Mouse (Mus musculus): ENCODE data around the gene Ephb3. TPM values are rescaled to one million over a fixed set of nuclear protein-coding genes. Genes with fewer than 3 reads are reported as not detected.

Gene Ephb3
- polyA plus RNA-seq (2012; rRNA removed), result 13.0 and 13.5 TPM in 2 replicates

DNA sequence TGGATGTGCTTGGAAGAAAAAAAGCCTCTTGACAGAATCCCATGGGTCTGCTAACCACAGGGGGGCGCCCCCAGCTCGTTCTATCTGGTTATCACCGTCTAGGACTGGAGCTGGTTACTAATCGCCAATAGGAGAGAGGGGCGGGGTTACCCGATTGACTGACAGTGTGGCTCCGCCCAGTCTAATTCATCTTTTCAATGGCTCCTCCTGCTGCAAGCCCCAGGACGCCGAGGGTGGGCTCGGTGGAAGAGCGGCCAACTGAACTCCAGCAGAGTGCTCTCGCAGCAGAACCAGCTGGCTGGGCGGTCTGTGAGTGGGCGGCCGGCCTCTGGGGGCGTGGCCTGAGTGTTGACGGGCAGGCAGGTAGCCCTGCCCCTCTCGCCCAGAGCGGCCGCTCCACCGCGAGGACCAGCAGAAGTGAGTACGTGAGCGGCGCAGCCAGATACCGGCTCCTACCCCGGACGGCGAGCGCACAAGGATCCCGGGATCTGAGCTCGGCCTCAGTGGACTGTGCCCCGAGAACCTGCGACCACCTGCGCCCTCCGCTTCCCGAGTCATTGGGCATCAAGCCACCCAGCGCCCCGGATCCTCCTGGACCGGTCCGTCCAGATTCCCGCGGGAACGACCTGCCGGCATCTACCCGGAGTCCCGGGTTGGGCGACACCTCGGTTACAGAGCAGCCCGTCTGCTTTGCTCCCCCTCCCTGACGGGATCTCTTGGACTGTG is at the start of gene Ephb3:
TSS of gene Ephb3 (plus strand) at position 389 of the 726 bp plus-strand sequence.

Other genes with a start within 250 kb of the Ephb3 start
- 0.04 TPM in 1 of 2 replicates, not detected in the other for gene Teddm3, start 50.8 kb upstream of the Ephb3 start, polyA plus RNA-seq (2012; rRNA removed)
- 27.9 and 29.3 TPM in 2 replicates for gene Vps8, start 218.4 kb downstream of the Ephb3 start, polyA plus RNA-seq (2012; rRNA removed)